Mouse (Mus musculus) retina, adult 2 months (tissue): ENCODE results near the gene Ovol1.

Experiments
- DNase-seq: peaks from one replicate; pipeline ENCODE4 v3.0.0-alpha.2; 2012; ENCODE audit warnings: low read depth, low spot score

Ovol1 gene

GRCm38 (mm10) chr19:5560457-5561041 lies at the start of gene Ovol1:
Gene Ovol1 (minus strand): TSS chr19:5560646.
- DNase-seq: no peak

GRCm38 (mm10) chr19:5609547-5610404 lies 49.3 kb upstream of the Ovol1 start, which contains the start of gene Kat5:
Gene Kat5 (minus strand): TSS chr19:5610237.
- DNase-seq: peak; percentile 88

- no peak for DNase-seq
Measured at GRCm38 (mm10) chr19:5609171-5609546, 48.7 kb upstream of the Ovol1 start.

- DNase-seq: no peak
Measured at GRCm38 (mm10) chr19:5608707-5609106, 48.3 kb upstream of the Ovol1 start.

GRCm38 (mm10) chr19:5607705-5608410 lies 47.4 kb upstream of the Ovol1 start:
- DNase-seq: no peak

- DNase-seq: no peak
Measured at GRCm38 (mm10) chr19:5606196-5606595, 45.8 kb upstream of the Ovol1 start.

- DNase-seq: no peak
Measured at GRCm38 (mm10) chr19:5605126-5605525, 44.7 kb upstream of the Ovol1 start.

GRCm38 (mm10) chr19:5603664-5604063 lies 43.2 kb upstream of the Ovol1 start:
- no peak for DNase-seq

GRCm38 (mm10) chr19:5601752-5602541 lies 41.5 kb upstream of the Ovol1 start, which contains the start of gene Rnaseh2c:
Gene Rnaseh2c (plus strand): TSS chr19:5601873.
- peak; percentile 63 for DNase-seq

GRCm38 (mm10) chr19:5599224-5599623 lies 38.8 kb upstream of the Ovol1 start:
- DNase-seq: no peak

- DNase-seq: no peak
Measured at GRCm38 (mm10) chr19:5591888-5592287, 31.4 kb upstream of the Ovol1 start.

- DNase-seq: no peak
Measured at GRCm38 (mm10) chr19:5589159-5589558, 28.7 kb upstream of the Ovol1 start.

- DNase-seq: no peak
Measured at GRCm38 (mm10) chr19:5581995-5582394, 21.5 kb upstream of the Ovol1 start.

GRCm38 (mm10) chr19:5580776-5581175 lies 20.3 kb upstream of the Ovol1 start:
- DNase-seq: no peak

- no peak for DNase-seq
Measured at GRCm38 (mm10) chr19:5579971-5580370, 19.5 kb upstream of the Ovol1 start.

- no peak for DNase-seq
Measured at GRCm38 (mm10) chr19:5575336-5575735, 14.9 kb upstream of the Ovol1 start.

GRCm38 (mm10) chr19:5572331-5573125 lies 12.1 kb upstream of the Ovol1 start:
- DNase-seq: no peak

- no peak for DNase-seq
Measured at GRCm38 (mm10) chr19:5571831-5572230, 11.4 kb upstream of the Ovol1 start.

GRCm38 (mm10) chr19:5570353-5571246 lies 10.2 kb upstream of the Ovol1 start:
- DNase-seq: no peak

- DNase-seq: no peak
Measured at GRCm38 (mm10) chr19:5569521-5569920, 9.1 kb upstream of the Ovol1 start.
